Mouse (Mus musculus) heart, postnatal 0 days (tissue): ENCODE measurements around the gene Etv5.

Experiments used
- CTCF ChIP-seq: IDR thresholded peaks from 2 replicates; pipeline ENCODE4 v1.5.1; 2016; ENCODE audit warnings: antibody characterized with exemption, control low read depth, low read depth
- EP300 ChIP-seq: IDR thresholded peaks from 2 replicates; pipeline ENCODE4 v1.6.1; 2016; ENCODE audit warnings: antibody characterized with exemption, low read depth

GRCm38 (mm10) chr16:22417044-22417443 is 22.5 kb downstream of the Etv5 start:
- TF ChIP-seq CTCF (no peak), EP300 (no peak)
